Mouse (Mus musculus) embryonic facial prominence, embryonic 13.5 days (tissue): Measurements from ENCODE around the gene Rabgap1l. TPM values are rescaled to one million over a fixed set of nuclear protein-coding genes. Genes with fewer than 3 reads are reported as not detected.

ENCODE experiments used
- microRNA counts: library from miRNA; unstranded; fragments of <30 nt; microRNA quantifications from one replicate; lab custom pipeline; 2016
- microRNA-seq: library from miRNA; unstranded; fragments of <30 nt; microRNA quantifications from one replicate; pipeline ENCODE4, GENCODE M21; 2016
- polyA plus RNA-seq: library from polyadenylated mRNA; unstranded; fragments of >200 nt; fragmentation: Nextera tagmentation; extraction: Ambion mirVana; gene quantifications from 2 replicates; pipeline ENCODE4 v1.2.1, GENCODE M21; 2015

Rabgap1l gene
- polyA plus RNA-seq, 1 experiment from 2014 or later: 22.1 TPM

MicroRNAs encoded within 50 kb of the gene (microRNA counts, 519-probe panel; counts per million panel counts)
- microRNA mmu-miR-1927 (lab: Ali Mortazavi, UCI): 236 counts per million, percentile 44 among the panel's probes with 10 or more counts

Small RNA genes lying within 50 kb of the gene (microRNA-seq; reads per million reads assigned to microRNA genes)
- 1.3 reads per million for gene Mir1927

Other genes with a start within 250 kb of the Rabgap1l start
- gene Rc3h1, start 113.2 kb upstream of the Rabgap1l start, polyA plus RNA-seq: 7.8 and 9.4 TPM in 2 replicates
- 2.3 and 5.5 TPM in 2 replicates for gene Serpinc1, start 185.4 kb upstream of the Rabgap1l start, polyA plus RNA-seq
- 8.8 and 11.7 TPM in 2 replicates for gene Zbtb37, start 241.6 kb upstream of the Rabgap1l start, polyA plus RNA-seq